ENCODE assay signal across 11 mouse cellular contexts in genomic region chr19:6226135-6226534, GRCm38 (mm10). TPM values are rescaled to one million over a fixed set of nuclear protein-coding genes. Genes with fewer than 3 reads are reported as not detected.
DNase-seq lines count a peak whose midpoint lies in the region; ATAC-seq lines count a peak whose summit lies in the region.
"Had no signal": no experiment of that assay in that cellular context is flagged by ENCODE, and none has a peak within 500 bp of the region (broad histone marks: within the 10 kb centered on the region; RNA-seq: fewer than 3 reads in every experiment).

Gene Gpha2, plus strand, starts transcription at chr19:6226380.

- DNase-seq in forebrain, embryonic 10.5 days (ENCODE audit: extremely low spot score, low spot score), result peak; percentile 37
- DNase-seq in neural tube, embryonic 10.5 days (ENCODE audit: extremely low spot score, low spot score), result peak; percentile 27
- DNase-seq in urinary bladder, adult 2 months (ENCODE audit: low spot score), result no peak
- DNase-seq in layer of hippocampus, adult 8-10 months (ENCODE audit: low spot score in 2 of 2), result no peak
- DNase-seq in ovary, postnatal 14 days (ENCODE audit: low spot score), result no peak
- DNase-seq: B cell, adult 2 months; layer of hippocampus, adult 9-11 months had no signal

- peaks cover 18% of the 10 kb centered on the region for H3K4me1 ChIP-seq in forebrain, embryonic 10.5 days
- H3K4me1 ChIP-seq in forebrain, embryonic 16.5 days (replicated peaks; ENCODE audit: control insufficient read depth, insufficient read depth, low read length), result no peaks in the 10 kb centered on the region
- no peaks in the 10 kb centered on the region for H3K4me1 ChIP-seq in neural tube, embryonic 15.5 days
- H3K4me1 ChIP-seq: heart, embryonic 15.5 days had no signal

- H3K4me3 ChIP-seq in forebrain, embryonic 10.5 days, result no peak within 1 kb of the TSS
- H3K4me3 ChIP-seq in forebrain, embryonic 16.5 days (replicated peaks; ENCODE audit: low read length), result no peak within 1 kb of the TSS
- no peak within 1 kb of the TSS for H3K4me3 ChIP-seq in neural tube, embryonic 15.5 days (replicated peaks)
- H3K4me3 ChIP-seq: heart, embryonic 15.5 days had no signal

- 5% methylated on average over 2 of the region's 2 CpGs for WGBS in forebrain, embryonic 10.5 days
- WGBS in forebrain, embryonic 16.5 days, result 24% methylated on average over 2 of the region's 2 CpGs
- WGBS in neural tube, embryonic 15.5 days, result 29% methylated on average over 2 of the region's 2 CpGs

- no peaks in the 10 kb centered on the region for H3K27me3 ChIP-seq in forebrain, embryonic 10.5 days (ENCODE audit: poor library complexity, severe bottlenecking)
- no peaks in the 10 kb centered on the region for H3K27me3 ChIP-seq in forebrain, embryonic 16.5 days (replicated peaks; ENCODE audit: control insufficient read depth, insufficient read depth, low read length)
- H3K27me3 ChIP-seq in neural tube, embryonic 15.5 days (replicated peaks), result no peaks in the 10 kb centered on the region
- H3K27me3 ChIP-seq: heart, embryonic 15.5 days had no signal

- no peaks in the 10 kb centered on the region for H3K9me3 ChIP-seq in forebrain, embryonic 10.5 days
- no peaks in the 10 kb centered on the region for H3K9me3 ChIP-seq in forebrain, embryonic 16.5 days (ENCODE audit: control insufficient read depth, low read length)
- H3K9me3 ChIP-seq in neural tube, embryonic 15.5 days (replicated peaks), result no peaks in the 10 kb centered on the region
- H3K9me3 ChIP-seq: heart, embryonic 15.5 days had no signal

- H3K27ac ChIP-seq in forebrain, embryonic 10.5 days, result peak within 1 kb of the TSS; percentile 44; the same call in 1 of the 2 replicates
- H3K27ac ChIP-seq in forebrain, embryonic 16.5 days (ENCODE audit: low read length), result no peak within 1 kb of the TSS
- H3K27ac ChIP-seq in neural tube, embryonic 15.5 days (replicated peaks), result no peak within 1 kb of the TSS
- H3K27ac ChIP-seq: heart, embryonic 15.5 days had no signal

- H3K36me3 ChIP-seq in forebrain, embryonic 10.5 days (replicated peaks), result peaks cover 44% of the 10 kb centered on the region
- H3K36me3 ChIP-seq in forebrain, embryonic 16.5 days (ENCODE audit: control insufficient read depth, insufficient read depth), result peaks cover 11% of the 10 kb centered on the region; the same call in 1 of the 2 replicates
- peaks cover 49% of the 10 kb centered on the region for H3K36me3 ChIP-seq in neural tube, embryonic 15.5 days

- no peak within 1 kb of the TSS for H3K9ac ChIP-seq in forebrain, embryonic 16.5 days (replicated peaks; ENCODE audit: low read depth, low read length)
- H3K9ac ChIP-seq in neural tube, embryonic 15.5 days (replicated peaks), result no peak within 1 kb of the TSS
- H3K9ac ChIP-seq: heart, embryonic 15.5 days had no signal

- ATAC-seq in forebrain, embryonic 16.5 days, result no peak
- no peak for ATAC-seq in neural tube, embryonic 15.5 days (ENCODE audit: low FRiP score)
- peak; percentile 4 to 27; a peak in 2 of 4 replicates for ATAC-seq in hematopoietic stem cell, adult 5-6 weeks (replicated peaks in 1 of 2; ENCODE audit: insufficient read depth in 1 of 2, low FRiP score in 2 of 2, low TSS enrichment in 1 of 2, low read depth in 1 of 2, poor library complexity in 2 of 2, severe bottlenecking in 2 of 2)

- H3K4me2 ChIP-seq in forebrain, embryonic 16.5 days (ENCODE audit: low read length), result no peak within 1 kb of the TSS
- no peak within 1 kb of the TSS for H3K4me2 ChIP-seq in neural tube, embryonic 15.5 days
- H3K4me2 ChIP-seq: heart, embryonic 15.5 days had no signal

RNA-seq across cellular contexts. Expression of gene Gpha2, which starts in this region (rescaled TPM):
- 0.58 TPM in 1 of 2 replicates, not detected in the other for polyA plus RNA-seq in forebrain, embryonic 10.5 days (2016; fragmentation: Nextera tagmentation; extraction: Ambion mirVana)
- not detected in 2 replicates for polyA plus RNA-seq in forebrain, embryonic 16.5 days (2015; fragmentation: Nextera tagmentation; extraction: Ambion mirVana)
- polyA plus RNA-seq in neural tube, embryonic 15.5 days (2015; fragmentation: Nextera tagmentation; extraction: Ambion mirVana), result 0.75 TPM in 1 of 2 replicates, not detected in the other
- 1.3 TPM in 1 of 2 replicates, not detected in the other for total RNA-seq in hematopoietic stem cell, adult 5-6 weeks (2017)
- 0.31 and 0.83 TPM in 2 replicates for polyA plus RNA-seq in urinary bladder, adult 2 months (2012; rRNA removed)
- total RNA-seq in layer of hippocampus, adult 8-10 months (2022), result not detected
- polyA plus RNA-seq: heart, embryonic 15.5 days had no signal

Comparison
In these comparisons a context has a peak if more than half of its experiments do, and no peak if none do; other contexts are left out.
1. Peak in DNase-seq and H3K27ac ChIP-seq in forebrain, embryonic 10.5 days; RNA of the gene not detected or under 1 TPM.
2. ATAC-seq: peak in hematopoietic stem cell, adult 5-6 weeks (2 of 2); none in forebrain, embryonic 16.5 days (single experiment) and neural tube, embryonic 15.5 days (single experiment).